Mouse (Mus musculus) kidney, adult 8-10 months (tissue): ENCODE measurements around the gene Hjurp.

Source experiments
- DNase-seq, 2 experiments: peaks; one replicate each; pipeline ENCODE4 v3.0.0; 2022

Gene Hjurp

GRCm38 (mm10) chr1:88220336-88220735 is 57.1 kb downstream of the Hjurp start:
- DNase-seq: no peak

GRCm38 (mm10) chr1:88219054-88219453 is 58.4 kb downstream of the Hjurp start:
- no peak for DNase-seq

- no peak for DNase-seq
Observed at GRCm38 (mm10) chr1:88218591-88218990, 58.8 kb downstream of the Hjurp start.

- no peak for DNase-seq
Observed at GRCm38 (mm10) chr1:88218051-88218450, 59.4 kb downstream of the Hjurp start.

- DNase-seq: no peak
Observed at GRCm38 (mm10) chr1:88217576-88217975, 59.9 kb downstream of the Hjurp start.

GRCm38 (mm10) chr1:88217144-88217543 is 60.3 kb downstream of the Hjurp start:
- no peak for DNase-seq

GRCm38 (mm10) chr1:88216551-88216950 is 60.9 kb downstream of the Hjurp start:
- no peak for DNase-seq

- no peak for DNase-seq
Observed at GRCm38 (mm10) chr1:88215466-88216380, 61.7 kb downstream of the Hjurp start.

GRCm38 (mm10) chr1:88214462-88214952 is 62.9 kb downstream of the Hjurp start:
- no peak for DNase-seq

- no peak for DNase-seq
Observed at GRCm38 (mm10) chr1:88213766-88214461, 63.5 kb downstream of the Hjurp start.

GRCm38 (mm10) chr1:88213061-88213460 is 64.4 kb downstream of the Hjurp start:
- no peak for DNase-seq
